Mouse (Mus musculus) embryonic fibroblast, embryonic 13.5 days (primary cell): Measurements from ENCODE around the gene Grik2.

Source experiments
- CTCF ChIP-seq: IDR thresholded peaks from 2 replicates; pipeline ENCODE4 v1.5.1; 2011; ENCODE audit warnings: mild to moderate bottlenecking, control low read depth, low read length, moderate library complexity, borderline replicate concordance; ENCODE audit not compliant: insufficient read depth
- POLR2A ChIP-seq: IDR thresholded peaks from 2 replicates; pipeline ENCODE4 v1.6.1; 2011; ENCODE audit warnings: low read depth, mild to moderate bottlenecking, control low read depth, low read length, moderate library complexity

- TF ChIP-seq POLR2A, result no peak
- TF ChIP-seq CTCF, result no peak
These were observed 287.9 kb downstream of the Grik2 start for GRCm38 (mm10) chr10:49500628-49501027.
